Mouse (Mus musculus) T-cell, adult 2 months (primary cell): Measurements from ENCODE around the gene Slc7a6.

Experiments used
- DNase-seq: peaks from one replicate; pipeline ENCODE4 v3.0.0; 2022; ENCODE audit warnings: low spot score

The Slc7a6 gene

DNA sequence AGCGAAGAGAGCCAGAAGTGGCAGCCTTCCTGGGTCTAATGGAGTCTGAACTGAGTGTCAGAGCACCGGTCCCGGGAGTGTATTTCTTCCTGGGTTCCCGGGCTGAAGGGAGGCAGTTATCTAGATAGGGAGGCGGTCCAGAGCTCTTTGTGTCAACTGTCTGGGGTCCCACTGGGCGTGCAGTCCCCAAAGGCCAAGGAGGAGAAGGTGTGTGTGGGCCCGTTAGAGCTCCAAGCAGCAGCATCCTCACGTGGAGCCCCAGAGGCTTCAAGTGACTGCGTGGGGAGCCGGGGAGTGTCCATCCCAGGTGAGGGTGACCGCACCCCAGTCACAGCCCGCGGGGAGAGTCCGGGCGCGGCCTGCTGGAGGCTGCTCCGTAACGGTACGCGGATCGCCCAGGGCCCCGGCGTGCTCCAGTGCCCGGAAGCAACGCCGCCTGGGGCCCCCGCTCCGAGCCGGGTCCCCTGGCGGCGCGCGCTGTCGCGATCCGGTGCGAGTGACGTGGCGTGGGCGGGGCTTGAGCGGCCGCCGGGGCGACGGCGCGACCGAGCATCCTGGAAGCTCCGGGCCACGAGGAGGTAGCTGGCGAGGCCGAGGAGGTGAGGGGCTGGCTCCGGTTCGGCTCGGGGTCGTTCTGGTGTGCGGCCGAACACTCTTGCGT, at the start of gene Slc7a6:
Gene Slc7a6, plus strand, starts transcription at position 502 of the 661 bp plus-strand sequence.
- peak; percentile 87 for DNase-seq

DNA sequence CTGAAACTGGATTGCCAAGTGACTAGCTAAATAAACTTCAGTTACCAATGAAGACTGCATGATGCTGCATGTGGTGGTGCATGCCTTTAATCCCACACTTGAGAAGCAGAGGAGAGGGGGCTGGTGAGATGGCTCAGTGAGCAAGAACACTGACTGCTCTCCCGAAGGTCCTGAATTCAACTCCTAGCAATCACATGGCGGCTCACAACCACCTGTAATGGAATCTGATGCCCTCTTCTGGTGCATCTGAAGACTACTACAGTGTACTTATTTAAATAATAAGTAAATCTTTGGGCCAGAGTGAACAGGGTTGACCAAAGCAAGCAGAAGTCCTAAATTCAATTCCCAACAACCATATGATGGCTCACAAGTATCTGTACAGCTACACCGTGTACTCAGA, 45.2 kb upstream of the Slc7a6 start:
- no peak for DNase-seq

DNA sequence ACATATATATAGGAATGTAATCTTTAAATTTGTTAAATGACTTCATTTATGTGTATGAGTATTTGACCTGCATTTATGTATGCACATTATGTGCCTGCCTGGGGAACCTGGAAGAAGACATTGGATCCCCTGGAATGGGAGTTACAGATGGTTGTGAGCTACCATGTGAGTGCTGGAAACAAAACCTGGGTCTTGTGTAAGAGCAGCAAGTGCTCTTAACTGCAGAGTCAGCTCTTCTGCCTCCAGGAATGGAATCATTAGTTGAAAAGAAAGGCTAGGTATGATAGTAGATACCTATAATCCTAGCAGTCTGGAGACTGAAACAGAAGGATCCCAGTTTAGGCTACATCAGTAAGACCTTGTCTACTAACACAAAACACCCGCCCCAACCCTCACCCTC, 42.6 kb upstream of the Slc7a6 start:
- no peak for DNase-seq

DNA sequence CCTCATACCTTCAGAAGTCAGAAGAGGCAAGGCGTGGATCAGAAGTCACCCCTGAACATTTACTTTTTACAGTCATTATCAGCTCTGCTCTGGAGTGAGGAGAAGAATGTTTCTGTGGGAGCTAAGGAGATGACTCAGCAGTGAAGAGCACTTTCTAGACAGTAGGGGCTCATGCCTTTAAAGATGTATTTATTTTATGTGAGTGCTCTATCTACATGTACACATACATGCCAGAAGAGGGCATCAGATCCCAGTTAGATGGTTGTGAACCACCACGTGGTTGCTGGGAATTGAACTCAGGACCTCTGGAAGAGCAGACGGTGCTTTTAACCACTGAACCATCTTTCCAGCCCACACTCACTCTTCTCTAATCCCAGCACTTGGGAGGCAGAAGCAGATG, 41.6 kb upstream of the Slc7a6 start:
- no peak for DNase-seq

DNA sequence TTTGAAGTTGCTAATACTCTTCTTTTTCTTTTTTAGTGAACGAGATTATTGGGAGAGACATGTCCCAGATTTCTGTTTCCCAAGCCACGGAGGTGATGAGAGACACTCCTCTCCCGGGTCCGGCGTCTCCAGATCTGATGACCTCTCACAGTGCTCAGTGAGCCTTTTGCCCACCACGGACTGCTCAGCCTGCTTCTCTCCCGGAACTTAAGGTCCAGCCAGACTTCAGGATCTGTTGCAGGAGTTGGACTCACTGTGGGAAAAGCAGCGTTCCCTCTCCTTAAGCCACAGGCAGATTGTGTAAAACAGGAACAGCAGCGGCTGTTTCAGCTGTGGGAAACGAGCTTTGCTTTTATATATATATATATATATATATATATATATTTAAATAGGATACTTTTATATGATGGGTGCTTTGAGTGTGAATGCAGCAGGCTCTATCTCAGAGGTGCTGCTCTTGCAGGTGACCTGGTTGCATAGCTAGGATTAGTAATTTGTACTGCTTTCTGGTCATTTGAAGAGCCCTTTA, 40.7 kb upstream of the Slc7a6 start:
- DNase-seq: no peak

DNA sequence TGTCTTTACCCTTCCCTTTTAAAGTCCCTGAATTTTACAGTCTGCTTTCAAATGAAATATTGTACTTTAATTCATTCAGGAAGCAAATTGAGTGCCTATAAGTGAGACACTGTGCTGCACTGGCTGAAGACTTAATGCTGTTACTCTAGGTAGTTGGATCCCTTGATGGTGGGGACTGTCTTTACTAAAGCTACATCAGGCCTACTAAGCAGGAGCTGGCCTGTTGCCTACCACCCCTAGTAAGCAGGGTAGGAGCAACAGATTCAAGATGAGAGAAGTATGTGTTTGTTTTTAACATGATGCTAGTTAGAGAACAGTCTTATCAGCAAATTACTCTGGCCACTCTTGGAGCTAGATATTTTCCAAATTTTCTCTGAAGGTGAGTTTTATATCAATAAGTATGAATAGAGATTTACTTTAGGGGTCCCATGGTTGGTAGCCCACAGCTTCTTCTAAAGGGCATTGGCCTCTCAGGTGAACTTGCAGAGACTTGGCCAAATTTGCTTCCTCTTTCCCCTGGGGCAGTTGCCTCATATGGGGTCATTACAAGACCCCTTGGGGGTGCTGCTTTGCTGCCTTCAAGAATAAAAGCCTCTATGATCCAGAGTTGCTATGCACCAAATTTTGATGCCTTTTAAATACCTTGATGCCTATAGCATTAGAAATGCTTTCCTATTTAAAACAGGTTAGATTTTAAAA, 39.3 kb upstream of the Slc7a6 start:
- no peak for DNase-seq

DNA sequence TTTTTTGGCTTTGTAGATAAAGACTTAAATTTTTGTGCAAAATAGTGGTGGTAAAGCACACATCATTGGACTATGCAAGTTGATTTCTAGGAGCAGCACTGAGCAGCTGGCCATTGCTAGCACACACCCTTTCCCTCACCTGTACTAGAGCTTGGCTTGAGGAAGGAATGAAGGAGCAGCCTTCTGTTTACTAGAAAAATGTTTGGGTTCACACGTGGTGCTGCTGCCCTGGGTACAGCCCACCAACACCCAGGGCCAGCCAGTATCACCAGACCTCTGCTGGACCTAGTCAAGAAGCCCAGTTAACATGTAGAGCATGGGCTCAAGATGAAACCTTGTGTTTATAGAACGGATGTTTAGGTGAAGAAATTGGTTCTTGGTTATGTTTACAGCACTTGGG, 38.7 kb upstream of the Slc7a6 start:
- DNase-seq: no peak

DNA sequence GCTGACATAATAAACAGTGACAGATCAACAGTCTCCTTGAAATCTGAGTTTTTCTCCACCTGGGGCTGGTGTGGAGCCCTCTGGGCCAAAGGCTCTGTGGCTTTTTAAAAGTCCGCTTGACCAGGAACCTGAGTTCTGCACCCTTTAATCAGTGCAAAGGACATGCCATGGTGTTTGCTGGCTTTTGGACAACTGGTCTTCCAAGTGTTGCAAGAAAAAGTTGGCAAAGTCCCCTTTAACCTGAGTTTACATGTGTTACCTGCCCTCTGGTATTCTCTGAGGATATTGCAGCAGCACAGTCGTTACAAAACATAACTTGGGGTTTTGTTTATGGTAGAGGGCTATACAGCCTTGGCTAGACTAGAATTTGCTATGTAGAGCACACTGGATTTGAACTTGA, 38.2 kb upstream of the Slc7a6 start:
- DNase-seq: no peak

DNA sequence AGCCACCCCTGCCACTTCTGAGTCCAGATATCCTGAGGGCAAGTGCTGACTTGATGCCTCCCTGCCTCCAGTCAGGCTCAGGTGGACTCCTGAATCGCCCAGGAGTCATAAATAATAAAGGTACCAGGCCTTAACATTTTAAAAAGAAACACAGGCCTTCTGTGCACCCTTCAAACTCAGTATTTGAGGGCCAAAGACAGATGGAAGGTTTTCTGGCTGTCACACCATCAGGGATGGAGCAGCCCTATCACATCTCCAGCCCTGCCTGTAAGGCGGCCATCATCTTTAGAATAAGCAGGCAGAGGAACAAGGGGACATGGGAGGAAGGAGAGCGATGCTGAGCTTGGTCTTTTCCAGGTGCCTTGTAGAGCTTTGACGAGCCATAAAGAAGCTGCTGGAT, 37.6 kb upstream of the Slc7a6 start:
- no peak for DNase-seq

DNA sequence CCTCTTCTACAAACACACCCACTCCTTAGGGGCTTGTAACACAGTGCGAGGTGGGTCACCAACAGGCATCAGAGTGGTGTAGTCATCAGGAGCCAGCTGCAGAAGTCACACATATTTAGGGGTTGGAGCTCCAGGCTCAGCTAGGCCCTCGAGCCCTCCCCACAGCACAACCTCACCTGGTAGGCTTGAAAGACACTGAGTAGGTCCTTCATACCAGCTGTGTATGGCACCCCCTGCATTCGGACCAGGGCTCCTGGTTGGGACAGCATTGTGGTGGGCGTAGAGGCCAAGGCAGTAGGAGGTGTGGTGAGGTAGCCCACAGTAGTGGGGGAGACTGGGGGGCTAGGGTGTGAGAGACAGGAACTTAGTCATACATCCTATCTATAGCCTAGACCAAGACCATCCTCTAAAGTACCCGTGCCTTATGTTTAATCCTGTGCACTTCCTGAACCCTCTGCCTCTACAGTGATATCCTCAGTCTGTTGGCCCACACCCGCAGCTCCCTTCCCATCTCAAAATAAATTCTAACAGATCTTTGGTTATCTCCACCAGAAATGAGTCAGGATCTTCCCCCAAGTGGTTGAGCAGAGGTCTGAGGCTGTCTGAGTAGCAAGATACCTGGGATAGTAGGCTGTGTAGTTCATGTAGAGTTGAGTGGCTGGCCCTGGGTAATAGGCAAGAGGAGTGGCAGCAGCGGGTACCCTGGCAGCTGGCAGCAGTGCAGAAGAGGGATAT, 37.0 kb upstream of the Slc7a6 start:
- DNase-seq: no peak

DNA sequence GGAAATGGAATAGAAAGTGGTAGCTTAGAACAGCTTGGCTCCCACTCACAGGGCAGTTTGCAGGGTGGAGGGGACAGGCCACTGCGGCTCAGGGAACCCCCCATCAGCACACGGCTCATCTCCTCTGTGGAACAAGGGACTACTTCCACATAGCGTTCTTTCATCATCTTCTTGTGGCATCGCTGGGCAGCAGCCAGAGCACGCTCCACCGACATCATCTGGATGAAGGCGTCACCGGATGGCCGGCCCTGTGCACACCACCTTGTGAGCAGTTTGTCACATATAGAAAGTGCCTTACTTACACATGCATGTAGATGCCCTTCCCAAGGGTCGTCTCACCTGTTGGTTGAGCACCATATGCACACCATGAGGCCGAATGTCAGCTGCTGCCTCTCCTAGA, 36.3 kb upstream of the Slc7a6 start:
- no peak for DNase-seq

DNA sequence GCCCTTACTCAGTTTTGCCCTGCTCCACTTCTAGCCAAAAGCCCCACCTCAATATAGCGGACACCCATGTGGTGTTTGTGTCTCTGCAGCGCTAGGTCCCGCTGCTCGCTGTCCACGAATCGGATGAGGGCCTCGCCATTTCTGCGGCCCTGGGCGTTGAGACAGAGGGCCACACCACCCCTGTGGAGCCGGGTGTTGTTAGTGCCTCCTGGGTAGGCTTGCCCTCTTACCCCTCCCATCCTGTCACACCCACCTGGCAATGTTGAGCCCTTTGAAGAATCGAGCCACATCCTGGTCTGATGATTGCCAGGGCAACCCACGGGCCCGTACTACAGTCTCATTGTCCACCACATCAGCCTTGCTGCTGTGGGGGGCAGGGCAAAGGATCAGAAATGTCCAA, 35.1 kb upstream of the Slc7a6 start:
- peak; percentile 42 for DNase-seq

DNA sequence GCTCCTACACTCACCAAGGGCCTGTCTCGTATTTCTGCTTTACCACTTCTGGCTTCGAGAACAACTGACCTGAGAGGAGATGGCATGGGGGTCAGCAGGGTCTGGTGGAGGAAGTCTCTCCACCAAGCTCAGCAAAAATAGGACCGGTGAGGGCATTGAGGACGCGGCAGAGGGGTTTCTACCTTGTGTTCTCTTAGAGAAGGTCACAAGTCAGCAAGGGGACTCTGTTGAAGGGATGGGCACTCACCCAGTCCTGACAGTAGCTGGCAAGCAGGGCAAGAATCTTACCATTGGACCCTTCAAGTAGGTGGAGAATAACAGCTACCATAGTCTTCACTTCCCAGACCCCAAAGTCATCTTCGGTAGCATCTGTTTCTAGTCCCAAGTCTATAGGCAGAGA, 34.7 kb upstream of the Slc7a6 start:
- DNase-seq: no peak

DNA sequence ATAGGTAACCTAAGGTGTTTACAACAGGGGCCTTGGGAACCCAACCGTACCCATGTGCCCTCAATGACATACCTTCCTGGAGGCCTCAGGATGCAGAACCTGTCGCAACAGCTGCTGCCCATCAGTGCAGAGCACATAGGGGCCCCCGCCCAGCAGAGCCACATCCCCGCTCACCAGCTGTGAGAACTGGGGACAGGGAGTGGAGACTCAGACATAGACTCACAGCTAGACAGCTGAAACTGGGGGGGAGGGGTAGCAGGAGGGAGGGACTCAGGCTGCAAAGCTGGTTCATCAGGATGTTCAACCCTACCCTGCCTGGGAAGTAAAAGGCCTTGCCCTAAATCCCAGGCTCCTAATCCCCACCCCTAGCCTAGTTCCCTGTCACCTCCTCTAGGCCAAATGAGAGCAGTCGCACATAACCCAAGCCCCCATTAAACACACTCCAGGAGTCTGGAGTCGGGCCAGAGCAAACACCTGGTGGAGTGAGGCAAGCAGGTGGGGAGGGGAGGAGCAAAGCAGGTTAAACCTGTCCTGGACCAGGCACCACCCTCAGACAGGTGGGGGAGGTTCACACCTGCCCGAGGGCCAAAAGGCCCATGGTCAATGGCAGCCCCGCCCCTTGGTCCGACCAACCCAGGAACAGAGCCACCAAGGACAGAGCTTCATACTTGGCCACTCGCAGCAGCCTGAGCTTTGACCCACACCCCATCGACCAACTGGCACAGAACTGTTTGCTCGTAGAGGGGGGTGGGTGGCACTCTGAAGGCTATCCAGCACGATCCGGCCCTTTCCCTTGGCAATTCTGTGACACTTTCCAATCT, 33.7 kb upstream of the Slc7a6 start:
- DNase-seq: no peak

DNA sequence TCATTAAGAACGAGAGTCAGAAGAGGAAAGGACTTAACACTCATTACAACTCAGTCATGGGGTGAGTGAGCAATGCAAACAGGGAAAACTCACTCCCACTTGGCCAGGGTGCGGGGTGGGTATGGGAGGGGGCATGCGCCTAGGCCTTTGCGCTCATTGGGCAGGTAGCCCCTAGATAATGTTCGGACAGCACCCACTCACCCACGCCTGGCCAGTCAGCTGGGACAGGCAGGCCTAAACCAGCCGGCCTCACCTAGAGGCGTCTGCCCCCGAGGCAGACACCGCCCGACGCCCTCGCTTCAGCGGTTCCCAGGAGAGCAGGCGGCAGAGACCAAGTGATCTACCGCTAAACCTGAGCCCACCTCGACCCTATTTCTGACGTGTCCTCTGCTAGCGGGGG, 33.0 kb upstream of the Slc7a6 start:
- no peak for DNase-seq

DNA sequence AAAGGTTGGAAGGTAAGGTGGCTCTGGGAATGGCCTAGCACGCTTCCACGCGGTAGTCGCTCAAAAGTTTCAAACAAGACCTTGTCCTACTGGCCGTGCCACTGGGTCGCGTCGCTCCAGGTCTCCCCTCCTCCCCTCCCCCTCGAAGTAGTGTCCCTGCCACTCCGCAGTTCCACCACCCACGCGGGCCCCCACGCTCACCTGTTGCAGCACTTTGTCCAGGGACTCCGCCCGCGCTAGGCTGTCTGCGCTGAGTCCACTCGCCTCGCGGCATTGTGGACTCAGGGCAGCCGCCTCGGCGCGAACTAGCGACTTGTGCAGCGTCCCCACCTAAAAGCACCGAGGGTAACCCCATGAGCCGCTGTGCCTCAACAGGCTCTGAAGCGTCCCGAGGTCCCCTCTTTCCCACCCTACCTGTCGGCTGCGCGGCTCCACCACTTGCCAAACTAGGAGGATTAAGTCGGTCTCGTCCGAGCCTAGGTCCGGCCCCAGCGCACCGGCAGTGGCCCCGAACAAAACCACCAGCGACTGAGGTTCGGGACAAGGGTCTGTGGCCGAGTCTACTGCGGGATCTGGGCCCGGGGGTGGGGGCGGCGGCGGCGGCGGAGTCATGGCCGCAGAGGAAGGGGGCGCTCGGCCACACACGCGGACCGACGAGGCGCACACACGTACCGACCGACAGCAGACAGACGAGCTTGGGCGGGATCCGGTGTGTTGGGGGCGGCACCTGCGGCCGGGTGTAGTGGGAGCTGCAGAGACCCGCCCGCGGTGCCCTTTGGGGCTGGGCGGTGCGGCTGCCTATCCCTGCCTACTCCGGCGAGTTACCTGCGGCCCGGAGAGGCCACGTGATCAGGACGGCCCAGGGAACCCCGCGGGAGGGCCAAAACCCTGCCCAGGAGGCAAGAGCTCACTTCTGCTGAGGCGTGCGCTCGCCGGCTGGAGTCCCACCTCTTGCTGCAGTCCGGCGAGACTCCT, 32.2 kb upstream of the Slc7a6 start, which contains the start of gene Esrp2:
Gene Esrp2, minus strand, starts transcription at position 819 of the 975 bp plus-strand sequence.
- peak; percentile 51 for DNase-seq

DNA sequence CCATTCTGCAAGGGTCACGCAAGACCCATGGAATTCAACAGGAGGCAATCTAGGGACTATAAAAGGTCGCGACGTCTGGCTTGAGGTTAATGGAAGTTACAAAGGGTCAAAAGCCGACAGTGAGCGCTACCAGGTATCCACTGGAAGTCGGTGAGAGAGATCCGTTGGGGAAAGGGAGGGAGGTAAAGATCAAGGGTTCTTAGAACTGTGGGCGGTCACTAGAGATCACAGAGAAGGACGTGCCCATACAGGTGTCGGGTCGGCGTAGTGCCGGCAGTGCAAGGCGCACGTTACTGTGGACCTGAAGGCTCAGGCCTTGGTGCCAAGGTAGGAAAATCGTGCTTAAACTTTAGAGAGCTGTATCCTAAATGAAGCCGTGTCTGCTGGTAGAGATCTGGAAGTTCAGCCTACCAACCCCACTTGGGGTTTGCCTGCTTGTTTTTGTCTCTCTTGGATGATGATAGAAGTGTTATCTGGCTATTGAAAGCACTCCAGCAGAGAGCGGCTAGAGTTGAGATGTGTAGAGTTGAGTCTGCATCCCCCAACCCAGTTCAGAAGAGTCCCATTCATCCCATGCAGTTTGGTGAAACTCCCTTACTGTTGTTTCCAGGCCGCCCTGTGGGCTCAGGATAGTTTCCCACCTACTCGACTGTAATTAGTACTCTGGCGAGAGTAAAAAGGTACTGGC, 31.3 kb upstream of the Slc7a6 start:
- DNase-seq: no peak

DNA sequence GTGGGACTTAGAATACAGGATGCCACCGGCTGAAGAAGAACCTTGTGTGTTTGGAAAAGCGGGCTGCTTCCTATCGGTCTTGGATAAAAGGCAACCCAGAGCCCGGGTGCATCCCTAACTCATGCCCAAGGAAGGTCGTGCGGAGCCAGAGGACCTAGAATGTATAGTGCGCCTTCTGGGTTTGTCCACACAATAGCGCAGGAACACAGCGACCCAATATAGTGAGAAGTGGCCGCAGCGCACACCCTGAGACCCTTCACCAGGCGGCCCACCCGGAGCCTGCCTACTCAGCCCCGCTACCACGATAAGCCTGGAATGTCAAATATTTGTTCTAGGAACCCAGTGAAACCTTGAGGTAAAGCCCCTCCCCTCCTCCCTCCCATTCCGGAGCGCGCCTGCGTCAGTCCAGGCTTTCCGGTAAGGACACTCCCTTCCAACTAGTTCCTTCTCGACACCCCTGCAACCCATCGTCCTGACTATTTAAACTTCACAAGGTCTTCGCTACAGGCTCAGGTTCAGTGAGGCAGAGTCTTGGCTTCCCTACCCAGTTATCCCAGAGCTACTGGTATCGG, 30.7 kb upstream of the Slc7a6 start:
- no peak for DNase-seq

DNA sequence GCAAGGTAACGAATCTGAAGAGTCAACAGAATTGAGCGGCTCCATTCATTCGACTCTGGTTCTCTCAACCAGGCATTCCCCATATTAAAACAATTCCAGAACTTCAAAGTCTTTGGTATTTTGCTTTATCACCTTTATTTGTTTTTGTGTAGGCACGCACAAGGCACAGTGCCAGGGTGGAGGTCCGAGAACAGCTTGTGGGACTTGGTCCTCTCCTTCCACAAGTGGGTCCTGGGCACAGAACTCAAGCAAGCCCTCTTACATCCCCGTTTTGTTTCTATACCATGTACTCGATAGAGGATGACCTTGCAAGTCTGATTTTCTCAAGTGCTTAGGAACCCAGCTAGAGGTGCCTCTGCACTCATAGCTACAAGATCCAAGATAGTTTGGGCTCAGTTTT, 30.0 kb upstream of the Slc7a6 start:
- no peak for DNase-seq

DNA sequence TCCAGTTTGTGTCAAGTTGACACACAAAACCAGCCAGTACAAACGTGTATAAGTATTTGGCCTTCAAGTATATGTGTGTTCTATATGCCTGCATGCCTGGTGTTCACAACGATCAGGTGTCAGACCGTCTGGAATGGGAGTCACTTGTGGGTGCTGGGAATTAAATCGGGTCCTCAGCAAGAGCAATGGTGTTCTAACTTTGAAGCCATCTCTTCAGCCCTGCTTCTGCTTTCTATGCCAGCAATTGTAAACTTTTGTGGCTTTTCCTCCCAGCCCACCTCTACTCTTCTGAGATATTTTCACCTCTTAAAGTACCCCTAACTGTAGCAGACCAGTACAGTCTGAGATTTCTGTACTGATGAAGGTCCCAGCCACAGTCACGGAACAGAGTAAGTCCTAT, 28.5 kb upstream of the Slc7a6 start:
- DNase-seq: no peak
